Mouse (Mus musculus) cerebellum, postnatal 14 days (tissue): ENCODE measurements around the gene Igfbp2.

Experiments used
- DNase-seq, 2 experiments: peaks; one replicate each; pipeline ENCODE4 v3.0.0; 2021; ENCODE audit warnings: mixed read lengths in 2 of 2

Gene Igfbp2

DNA sequence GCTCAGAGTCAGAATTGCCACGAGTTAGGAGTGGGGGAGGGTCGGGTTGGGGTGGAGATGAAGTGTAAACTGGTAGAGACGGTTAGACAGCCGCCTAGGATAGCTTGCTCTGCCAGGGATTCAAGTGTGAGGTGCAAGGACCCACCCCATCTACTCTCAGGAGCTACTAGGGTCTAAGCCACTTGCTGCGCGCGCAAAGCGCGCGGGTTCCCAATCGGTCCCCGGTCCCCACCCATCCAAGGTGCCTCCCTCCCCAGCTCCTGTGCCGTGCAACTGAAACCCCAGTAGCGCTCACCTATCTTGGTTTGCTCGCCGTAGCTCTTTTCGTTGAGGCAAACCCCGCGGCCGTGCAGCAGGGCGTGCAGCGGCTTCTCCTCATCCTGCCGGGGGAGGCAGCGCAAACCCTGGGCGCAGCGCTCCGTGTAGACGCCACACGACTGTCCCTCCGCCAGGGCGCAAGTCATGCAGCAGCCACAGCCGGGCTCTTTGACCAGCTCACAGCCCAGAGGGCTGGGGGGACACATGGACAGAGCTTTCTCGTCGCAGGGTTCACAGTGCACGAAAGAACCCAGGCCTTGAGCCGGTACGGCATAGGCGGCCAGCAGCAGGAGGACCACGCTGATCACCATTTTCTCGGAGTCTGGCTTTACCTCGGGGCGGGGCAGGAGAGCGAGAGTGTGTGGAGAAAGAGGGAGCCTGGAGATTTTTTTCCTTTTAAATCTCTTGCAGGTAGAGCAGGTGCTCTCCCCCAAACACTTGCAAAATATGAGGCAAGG, 49.4 kb downstream of the Igfbp2 start:
- DNase-seq: peak; percentile 72

GRCm38 (mm10) chr1:72874287-72875211, 50.2 kb downstream of the Igfbp2 start, which contains the start of gene Igfbp5:
TSS of gene Igfbp5 (minus strand) at chr1:72874884.
- peak; percentile 82 to 88 for DNase-seq

DNA sequence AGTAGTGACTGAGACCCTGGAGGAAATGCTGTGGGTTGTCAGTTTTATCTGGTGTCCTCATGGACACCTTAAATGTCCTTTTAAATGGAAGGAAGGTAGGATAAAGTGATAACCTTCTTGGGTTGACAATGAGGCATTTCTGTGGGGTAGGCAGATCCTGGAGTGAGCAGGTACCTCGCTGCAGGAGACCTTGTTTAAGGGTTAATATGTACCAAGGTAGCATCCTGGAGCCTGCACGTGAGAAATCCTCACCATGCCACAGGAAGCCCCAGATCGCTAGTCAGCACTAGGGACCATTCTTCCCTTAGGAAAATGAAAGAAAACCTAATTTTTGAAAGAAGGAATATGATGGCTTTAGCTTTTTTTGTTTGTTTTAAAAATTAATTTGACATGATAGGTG, 51.4 kb downstream of the Igfbp2 start:
- no peak for DNase-seq

GRCm38 (mm10) chr1:72876111-72876510, 51.8 kb downstream of the Igfbp2 start:
- DNase-seq: peak; percentile 61 to 70

GRCm38 (mm10) chr1:72877892-72878291, 53.6 kb downstream of the Igfbp2 start:
- DNase-seq: peak; percentile 75 to 79

DNA sequence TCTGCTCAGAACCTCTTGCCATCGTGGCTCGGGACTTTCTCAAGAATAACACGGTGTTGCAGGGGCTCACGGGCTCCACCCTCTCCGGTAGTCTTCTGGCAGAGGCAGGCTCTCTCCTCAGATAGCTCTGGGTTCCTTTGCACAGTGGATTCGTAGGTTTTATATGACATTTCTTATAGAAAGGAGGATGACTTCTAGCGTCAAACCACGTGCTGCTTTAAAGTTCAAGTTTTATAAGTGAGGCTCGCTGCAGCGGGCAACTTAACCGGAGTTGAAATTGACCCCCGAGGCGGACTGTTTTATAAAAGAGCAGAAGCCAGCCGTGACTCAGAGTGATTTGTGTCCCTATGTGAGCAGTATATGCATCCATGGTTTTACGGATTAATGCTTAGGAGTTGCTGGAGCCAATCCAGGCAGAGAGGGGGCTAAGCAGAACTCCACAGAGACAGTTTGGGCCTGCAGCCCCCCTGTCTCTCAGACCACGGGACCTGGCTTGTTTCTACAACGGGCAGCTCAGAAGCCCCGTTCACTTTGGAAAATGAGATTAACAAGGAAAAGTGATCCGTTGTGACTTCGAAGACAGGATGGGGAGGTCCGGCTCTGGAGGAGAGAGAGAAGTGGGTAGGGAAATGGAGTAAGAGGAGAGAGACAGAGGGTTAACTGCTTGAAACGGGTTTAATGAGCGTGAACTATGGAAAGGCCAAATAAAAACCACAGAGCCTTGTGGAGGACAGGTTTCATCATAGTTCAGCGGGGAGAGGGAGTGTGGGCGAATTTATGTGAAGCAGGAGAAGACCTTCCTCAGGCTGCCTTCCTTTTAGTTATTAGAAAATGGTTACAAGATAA, 54.4 kb downstream of the Igfbp2 start:
- peak in 1 of 2 experiments; percentile 14 for DNase-seq

- peak; percentile 44 to 51 for DNase-seq
These were observed 55.0 kb downstream of the Igfbp2 start for GRCm38 (mm10) chr1:72879319-72879634.

GRCm38 (mm10) chr1:72885111-72885818, 61.0 kb downstream of the Igfbp2 start:
- DNase-seq: no peak

DNA sequence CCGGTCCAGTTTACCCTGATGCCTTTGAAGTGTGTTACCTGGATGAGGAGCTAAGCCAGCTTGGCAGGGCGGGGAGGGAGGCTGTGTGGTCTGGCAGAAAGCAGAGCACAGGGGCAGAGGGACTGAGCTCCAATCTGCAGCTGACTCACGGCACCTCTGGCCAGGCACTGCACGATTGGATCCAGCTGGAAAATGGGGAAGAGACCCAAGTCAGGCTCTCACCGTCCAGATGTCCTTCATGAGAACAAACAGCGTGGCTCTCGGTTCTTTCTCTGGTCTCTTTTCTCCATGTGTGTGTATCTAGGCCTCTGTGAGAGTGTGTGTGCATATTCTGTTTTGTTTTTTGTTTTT, 61.5 kb downstream of the Igfbp2 start:
- DNase-seq: no peak

DNA sequence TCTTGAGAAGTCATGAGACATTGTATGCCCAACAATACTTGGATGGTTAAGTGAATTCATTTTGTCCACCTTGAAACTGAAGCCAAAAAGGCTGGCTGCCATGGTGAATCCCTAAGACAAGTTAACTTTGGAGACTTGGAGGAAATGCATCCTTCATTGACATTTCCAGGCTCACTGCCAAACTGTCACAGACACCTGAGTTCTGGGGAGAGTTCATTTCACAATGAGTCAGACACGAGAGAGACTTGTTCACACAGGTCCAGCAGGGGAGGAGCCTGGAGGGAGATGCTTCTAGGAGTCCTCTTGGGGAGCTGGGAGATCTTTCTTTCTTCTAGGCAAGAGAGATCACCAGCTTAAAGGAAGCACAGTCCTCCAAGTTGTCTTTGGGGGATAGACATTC, 63.6 kb downstream of the Igfbp2 start:
- no peak for DNase-seq

GRCm38 (mm10) chr1:72895821-72896220, 71.5 kb downstream of the Igfbp2 start:
- no peak for DNase-seq
